Mouse (Mus musculus) cortical plate, adult 2 months (tissue): ENCODE data around the gene Sf3b3.

Source experiments
- CTCF ChIP-seq: fragments of 200-500 bp; IDR thresholded peaks from 2 replicates; pipeline ENCODE4 v1.5.1; 2011; ENCODE audit warnings: mild to moderate bottlenecking, control low read depth, low read length; ENCODE audit not compliant: insufficient read depth; ENCODE audit errors: extremely low read depth
- POLR2A ChIP-seq: fragments of 200-500 bp; IDR thresholded peaks from 2 replicates; pipeline ENCODE4 v1.6.1; 2011; ENCODE audit warnings: mild to moderate bottlenecking, low read length, control low read depth; ENCODE audit not compliant: insufficient read depth; ENCODE audit errors: extremely low read depth

DNA sequence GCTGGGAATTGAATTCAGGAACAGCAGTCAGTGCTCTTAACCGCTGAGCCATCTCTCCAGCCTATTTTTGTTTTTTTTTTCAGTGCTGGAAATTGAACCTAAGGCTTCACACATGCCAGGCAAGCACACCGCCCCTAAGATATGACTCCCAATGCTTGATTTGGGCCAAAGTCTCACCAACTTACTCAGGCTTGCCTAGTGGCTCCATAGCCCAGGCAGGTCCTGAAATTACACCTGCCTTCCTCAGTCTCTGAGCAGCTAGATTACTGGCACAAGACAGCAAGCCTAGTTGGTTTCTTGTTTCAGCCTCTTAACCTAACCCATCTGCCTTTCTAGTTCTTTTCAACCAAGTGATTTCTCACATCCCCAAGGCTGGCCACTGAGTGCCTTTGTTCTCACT, 23.9 kb upstream of the Sf3b3 start:
- TF ChIP-seq POLR2A: no peak
- no peak for TF ChIP-seq CTCF
